Mouse (Mus musculus): ENCODE measurements at regions not wholly inside any gene's neighbourhood (a gene's known extent, or its start where the extent isn't known, plus 50 kb on each side); places are given as distances from the start of the nearest gene placed in this dataset.

GRCm38 (mm10) chr9:84389831-84390230 lies 464.9 kb downstream of the Bckdhb start:
- no peak for TF ChIP-seq CTCF (IDR thresholded peaks at IDR 0.05; ENCODE audit: low read depth, low read length)
- TF ChIP-seq EP300 (IDR thresholded peaks at IDR 0.05; ENCODE audit: insufficient read depth, low read depth, low read length) = no peak
- TF ChIP-seq POLR2A (IDR thresholded peaks at IDR 0.05; ENCODE audit: insufficient read depth, low read length) = no peak

All from ES-Bruce4 (cell line).